Mouse (Mus musculus) brain, embryonic 14.5 days (tissue): ENCODE data around the gene Npas3.

Experiments
- CTCF ChIP-seq: fragments of 200-500 bp; IDR thresholded peaks from 2 replicates; pipeline ENCODE4 v1.5.1; 2012; ENCODE audit warnings: inconsistent platforms, mild to moderate bottlenecking, moderate library complexity, borderline replicate concordance; ENCODE audit not compliant: insufficient read depth, insufficient read length; ENCODE audit errors: extremely low read depth
- POLR2A ChIP-seq: fragments of 200-500 bp; IDR thresholded peaks from 2 replicates; pipeline ENCODE4 v1.6.1; 2012; ENCODE audit warnings: mild to moderate bottlenecking, inconsistent platforms, borderline replicate concordance; ENCODE audit not compliant: poor library complexity, insufficient read depth, insufficient read length, severe bottlenecking; ENCODE audit errors: extremely low read depth

- TF ChIP-seq CTCF: no peak
- no peak for TF ChIP-seq POLR2A
Measured at GRCm38 (mm10) chr12:53316715-53317114, 68.2 kb downstream of the Npas3 start.
